Mouse (Mus musculus) small intestine, adult 2 months (tissue): ENCODE results near the gene Svop. TPM values are rescaled to one million over a fixed set of nuclear protein-coding genes. Genes with fewer than 3 reads are reported as not detected.

Experiments used
- H3K27ac ChIP-seq: fragments of 200-500 bp; 2 replicates; pipeline ENCODE4 v1.5.1; 2012; ENCODE audit warnings: low read depth, low read length, control low read depth, inconsistent platforms; ENCODE audit not compliant: insufficient read depth
- H3K27me3 ChIP-seq: fragments of 200-500 bp; 2 replicates; pipeline ENCODE4 v1.6.1; 2012; ENCODE audit warnings: mild to moderate bottlenecking, moderate library complexity, low read length, inconsistent platforms; ENCODE audit not compliant: control insufficient read depth, insufficient read depth
- H3K36me3 ChIP-seq: fragments of 200-500 bp; 2 replicates; pipeline ENCODE4 v1.6.1; 2012; ENCODE audit warnings: mild to moderate bottlenecking, low read length, control low read depth, inconsistent platforms; ENCODE audit not compliant: control insufficient read depth, insufficient read depth
- H3K4me1 ChIP-seq: fragments of 200-500 bp; 2 replicates; pipeline ENCODE4 v1.6.1; 2012; ENCODE audit warnings: low read length, inconsistent platforms, mixed read lengths; ENCODE audit not compliant: control insufficient read depth, insufficient read depth, insufficient read length
- H3K4me3 ChIP-seq: fragments of 200-500 bp; 2 replicates; pipeline ENCODE4 v1.5.1; 2012; ENCODE audit warnings: low read depth, mild to moderate bottlenecking, control low read depth, inconsistent platforms, low read length, moderate library complexity
- CTCF ChIP-seq: fragments of 200-500 bp; IDR thresholded peaks from 2 replicates; pipeline ENCODE4 v1.5.1; 2012; ENCODE audit warnings: low read depth, mild to moderate bottlenecking, control low read depth, inconsistent platforms, low read length, moderate library complexity, mixed read lengths; ENCODE audit not compliant: insufficient replicate concordance, insufficient read length; ENCODE audit errors: extremely low read depth
- POLR2A ChIP-seq: fragments of 200-500 bp; IDR thresholded peaks from 2 replicates; pipeline ENCODE4 v1.6.1; 2012; ENCODE audit warnings: low read depth, mild to moderate bottlenecking, control low read depth, inconsistent platforms, low read length, moderate library complexity
- whole genome bisulfite sequencing: fragments of 180-500 bp; shearing (Covaris S2); methylation state at CpG from one replicate; pipeline ENCODE4 v1.1.7; 2018; 5-methylcytosine and 5-hydroxymethylcytosine counted together
- polyA plus RNA-seq: library from polyadenylated mRNA; depleted of rRNA; stranded (reverse); fragments of >200 nt; gene quantifications from 2 replicates; pipeline ENCODE4 v1.2.3, GENCODE M21; 2012

Gene Svop
- polyA plus RNA-seq, 1 experiment, result 0.42 TPM

DNA sequence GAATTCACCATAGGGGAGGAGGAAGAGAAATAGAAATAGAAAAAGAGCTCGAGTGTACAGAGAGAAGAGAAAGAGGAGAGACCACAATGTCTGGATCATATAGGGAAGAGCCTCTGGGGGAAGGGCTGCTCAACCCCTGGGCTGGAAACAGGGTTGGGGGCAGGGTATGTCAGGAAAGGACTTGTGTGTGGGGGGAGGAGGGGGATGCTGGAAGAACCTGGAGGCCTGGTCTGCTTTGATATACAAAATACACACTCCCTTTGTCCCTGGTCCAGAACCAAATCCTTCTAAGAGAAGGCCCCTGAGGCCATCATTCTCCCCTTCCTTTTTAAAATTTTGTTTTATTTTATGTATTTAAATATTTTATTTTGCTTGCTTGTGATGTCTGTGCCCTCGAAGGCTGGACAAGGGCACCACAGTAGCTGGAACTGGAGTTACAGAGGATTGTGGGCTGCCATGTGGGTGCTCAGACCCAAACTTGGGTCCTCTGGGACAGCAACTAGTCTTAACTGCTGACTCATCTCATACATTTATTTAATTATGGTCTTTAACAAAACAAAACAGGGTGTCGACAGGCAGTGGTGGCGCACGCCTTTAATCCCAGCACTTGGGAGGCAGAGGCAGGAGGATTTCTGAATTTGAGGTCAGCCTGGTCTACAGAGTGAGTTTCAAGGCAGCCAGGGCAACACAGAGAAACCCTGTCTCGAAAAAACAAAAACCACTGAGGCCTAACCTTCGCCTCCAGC lies 35.3 kb upstream of the Svop start:
- TF ChIP-seq POLR2A, result no peak
- TF ChIP-seq CTCF, result no peak
- Histone ChIP-seq H3K36me3 (peaks cover 9% of the 10 kb centered on the region; the same call in 1 of the 2 replicates), H3K27ac (no peak overlapping the region), H3K4me3 (no peak overlapping the region), H3K27me3 (no peaks in the 10 kb centered on the region), H3K4me1 (peaks cover 3% of the 10 kb centered on the region; the same call in 1 of the 2 replicates)
- 86% methylated on average over 7 of the region's 7 CpGs for WGBS

DNA sequence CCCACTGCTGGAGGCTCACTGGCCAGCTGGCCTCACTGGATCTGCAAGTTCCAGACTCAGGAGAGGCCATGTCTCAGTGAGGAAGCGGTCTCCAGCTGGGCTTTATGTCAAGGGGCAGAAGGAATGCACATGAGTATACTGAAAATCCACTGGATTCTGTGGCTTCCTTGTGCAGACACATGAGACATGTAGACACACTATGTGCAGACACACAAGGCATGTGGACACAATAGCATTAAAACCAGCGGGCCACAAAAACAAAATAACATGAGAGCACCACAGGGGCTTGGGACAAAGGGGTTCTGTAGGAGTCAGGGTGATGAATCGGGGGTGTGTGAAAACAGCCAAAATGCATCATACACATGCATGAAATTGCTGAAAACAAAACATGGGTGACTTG lies 34.6 kb upstream of the Svop start:
- WGBS, result 98% methylated on average over 3 of the region's 3 CpGs
- H3K27me3 ChIP-seq, result no peaks in the 10 kb centered on the region
- no peak overlapping the region for H3K27ac ChIP-seq
- H3K36me3 ChIP-seq, result peaks cover 15% of the 10 kb centered on the region
- no peak overlapping the region for H3K4me3 ChIP-seq
- H3K4me1 ChIP-seq, result peaks cover 3% of the 10 kb centered on the region; the same call in 1 of the 2 replicates
- no peak for TF ChIP-seq POLR2A
- TF ChIP-seq CTCF, result no peak

DNA sequence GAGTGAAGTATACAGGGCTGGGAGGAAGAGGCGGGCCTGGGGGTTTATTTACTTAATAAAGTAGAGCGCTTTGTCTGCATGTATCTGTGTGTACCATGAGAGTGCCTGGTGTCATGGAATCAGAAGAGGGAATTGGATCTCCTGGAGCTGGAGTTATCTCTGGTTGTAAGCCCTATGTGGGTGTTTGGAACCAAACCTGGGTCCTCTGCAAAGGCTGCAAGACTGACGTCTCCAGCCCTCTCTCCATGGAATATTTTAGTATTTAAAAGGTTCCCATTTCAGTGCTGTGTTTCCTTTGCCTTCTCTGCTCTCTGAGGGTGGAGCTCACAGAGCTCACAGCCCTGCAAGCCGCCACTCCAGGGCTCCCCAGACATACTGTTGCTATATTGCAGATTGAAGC lies 28.4 kb upstream of the Svop start:
- no peak for TF ChIP-seq POLR2A
- no peak for TF ChIP-seq CTCF
- Histone ChIP-seq H3K27ac (no peak overlapping the region), H3K27me3 (no peaks in the 10 kb centered on the region), H3K36me3 (peaks cover 20% of the 10 kb centered on the region), H3K4me3 (no peak overlapping the region), H3K4me1 (peaks cover 2% of the 10 kb centered on the region; the same call in 1 of the 2 replicates)
- 91% methylated on average over 4 of the region's 4 CpGs for WGBS

DNA sequence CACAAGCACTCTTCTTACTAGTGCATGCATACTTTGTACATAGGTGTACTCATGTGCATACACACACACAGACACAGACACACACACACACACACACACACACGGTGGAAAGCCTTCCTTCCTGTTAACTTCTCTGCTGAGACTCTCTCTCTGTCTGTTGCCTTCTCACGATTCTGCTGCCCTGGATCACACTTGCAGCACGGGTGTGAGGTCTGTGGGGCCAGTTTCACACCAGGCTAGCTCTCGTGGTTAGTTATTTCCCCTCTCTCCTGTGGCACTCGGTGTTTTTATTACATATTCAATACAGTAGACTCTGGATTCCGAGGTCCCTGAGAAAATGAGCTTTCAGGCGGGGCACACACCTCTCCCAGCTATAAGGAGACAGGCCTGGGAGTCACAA lies 25.2 kb upstream of the Svop start:
- TF ChIP-seq POLR2A, result no peak
- TF ChIP-seq CTCF, result no peak
- H3K36me3 ChIP-seq, result peaks cover 26% of the 10 kb centered on the region
- peaks cover 2% of the 10 kb centered on the region; the same call in 1 of the 2 replicates for H3K4me1 ChIP-seq
- no peak overlapping the region for H3K4me3 ChIP-seq
- H3K27ac ChIP-seq, result no peak overlapping the region
- H3K27me3 ChIP-seq, result no peaks in the 10 kb centered on the region
- WGBS, result 71% methylated on average over 7 of the region's 7 CpGs

DNA sequence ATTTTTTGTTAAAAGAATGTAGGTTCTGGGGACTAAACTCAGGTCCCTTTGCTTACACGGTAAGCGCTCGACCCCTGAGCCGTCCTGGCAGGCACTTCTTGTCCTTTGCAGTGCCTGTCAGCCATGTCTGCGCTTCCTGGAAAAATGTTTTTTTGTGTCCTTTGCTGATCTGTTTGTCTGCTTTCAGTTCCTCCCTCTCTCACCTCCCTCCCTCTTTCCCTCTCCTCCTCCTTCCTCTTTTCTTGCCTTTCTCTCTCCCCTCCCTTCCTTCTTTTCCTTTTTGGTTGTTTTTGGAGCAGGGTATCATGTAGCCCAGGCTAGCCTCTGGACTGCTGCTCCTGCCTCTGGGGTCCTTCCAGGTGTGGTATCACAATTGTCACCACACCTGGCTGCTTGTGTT lies 23.7 kb upstream of the Svop start:
- Histone ChIP-seq H3K27ac (no peak overlapping the region), H3K4me1 (0 out of 2 replicates have a peak, but pooled peaks cover 2% of the 10 kb centered on the region), H3K27me3 (no peaks in the 10 kb centered on the region), H3K4me3 (no peak overlapping the region), H3K36me3 (peaks cover 27% of the 10 kb centered on the region)
- 78% methylated on average over 5 of the region's 5 CpGs for WGBS
- TF ChIP-seq CTCF, result no peak
- TF ChIP-seq POLR2A, result no peak

DNA sequence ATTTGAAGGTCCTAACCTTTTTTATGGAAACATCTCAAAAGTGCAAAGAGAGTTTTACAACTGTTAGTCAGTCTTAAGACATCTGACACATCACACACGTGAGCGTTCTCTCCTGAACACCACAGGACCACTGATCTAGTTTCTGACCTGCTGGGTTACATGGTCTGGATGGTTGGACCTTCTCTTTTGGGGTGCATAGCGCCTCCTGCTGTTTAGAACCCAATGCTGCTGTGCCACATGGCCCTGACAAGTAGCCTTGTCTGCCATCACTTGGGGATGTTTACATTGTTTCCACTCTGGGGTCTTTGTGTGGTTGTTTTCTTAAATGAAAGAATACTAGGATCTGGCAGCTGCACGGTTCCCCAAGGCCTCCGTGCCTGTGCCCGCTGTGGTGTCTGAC lies 22.0 kb upstream of the Svop start:
- Histone ChIP-seq H3K4me1 (no peaks in the 10 kb centered on the region), H3K36me3 (peaks cover 42% of the 10 kb centered on the region), H3K27me3 (no peaks in the 10 kb centered on the region), H3K4me3 (no peak overlapping the region), H3K27ac (no peak overlapping the region)
- 90% methylated on average over 6 of the region's 6 CpGs for WGBS
- TF ChIP-seq POLR2A (no peak), CTCF (peak; percentile 25; the same call in 1 of the 2 replicates)

DNA sequence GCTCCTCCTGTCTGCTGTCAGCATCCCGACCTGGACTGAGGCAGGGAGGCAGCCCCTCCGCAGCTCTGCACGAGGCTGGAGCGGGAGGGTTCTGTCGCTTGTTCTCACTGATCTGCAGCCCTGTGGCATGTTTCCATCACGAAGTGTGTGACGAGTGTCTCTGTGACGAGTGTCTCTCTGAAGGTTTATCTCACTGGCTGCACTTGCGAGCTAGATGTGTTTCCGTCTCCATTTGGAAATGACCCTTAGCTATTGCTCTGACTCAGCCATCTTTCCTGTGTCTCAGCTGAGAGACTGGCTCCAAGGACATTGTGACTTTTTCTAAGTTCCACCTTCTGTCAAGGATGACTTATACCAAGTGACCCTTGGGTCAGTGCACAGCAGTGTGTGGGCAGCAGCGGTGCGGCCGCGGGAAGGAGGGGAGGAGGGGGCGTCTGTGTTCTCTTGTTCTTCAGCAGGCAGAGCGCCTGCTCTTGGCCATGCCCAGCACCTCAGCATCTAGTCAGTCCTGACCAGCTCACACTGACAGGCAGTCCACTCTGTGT lies 15.1 kb upstream of the Svop start:
- H3K27ac ChIP-seq, result no peak overlapping the region
- H3K36me3 ChIP-seq, result peaks cover 48% of the 10 kb centered on the region
- no peak for TF ChIP-seq CTCF
- TF ChIP-seq POLR2A, result no peak
- H3K4me3 ChIP-seq, result no peak overlapping the region
- H3K4me1 ChIP-seq, result no peaks in the 10 kb centered on the region
- 89% methylated on average over 16 of the region's 16 CpGs for WGBS
- no peaks in the 10 kb centered on the region for H3K27me3 ChIP-seq
